Mouse (Mus musculus) Muller cell, postnatal 12 days (primary cell): ENCODE measurements around the gene Dynll1.

ENCODE experiments used
- DNase-seq: peaks from one replicate; pipeline ENCODE4 v3.0.0-alpha.2; 2015; ENCODE audit errors: inconsistent ontology term

Gene Dynll1

GRCm38 (mm10) chr5:115268266-115268665 lies 32.5 kb downstream of the Dynll1 start:
- DNase-seq = no peak

GRCm38 (mm10) chr5:115267469-115268045 lies 33.2 kb downstream of the Dynll1 start:
- no peak for DNase-seq

- no peak for DNase-seq
Observed at GRCm38 (mm10) chr5:115266787-115267468, 33.9 kb downstream of the Dynll1 start.

- DNase-seq = no peak
Observed at GRCm38 (mm10) chr5:115266340-115266739, 34.5 kb downstream of the Dynll1 start.

- DNase-seq = no peak
Observed at GRCm38 (mm10) chr5:115262502-115263291, 38.1 kb downstream of the Dynll1 start.

- no peak for DNase-seq
Observed at GRCm38 (mm10) chr5:115261880-115262279, 38.9 kb downstream of the Dynll1 start.

- no peak for DNase-seq
Observed at GRCm38 (mm10) chr5:115261141-115261540, 39.7 kb downstream of the Dynll1 start.

GRCm38 (mm10) chr5:115260356-115260755 lies 40.4 kb downstream of the Dynll1 start:
- DNase-seq = no peak

- no peak for DNase-seq
Observed at GRCm38 (mm10) chr5:115256909-115257546, 43.8 kb downstream of the Dynll1 start.

- DNase-seq = peak; percentile 51
Observed at GRCm38 (mm10) chr5:115255472-115255871, 45.3 kb downstream of the Dynll1 start.
